Mouse (Mus musculus) 3134 (cell line): Measurements from ENCODE around the gene Gm20390.
"Not testable (repeated sequence)": the region's sequence is repeated elsewhere in the genome, so short reads cannot be mapped to it uniquely, and the experiment has no call there.

Source experiments
- DNase-seq: peaks from one replicate; pipeline ENCODE4 v3.0.0-alpha.2; 2011; ENCODE audit warnings: low spot score; ENCODE audit not compliant: insufficient read length; ENCODE audit errors: extremely low read depth

The Gm20390 gene

GRCm38 (mm10) chr11:93967381-93967780 lies 712 bp downstream of the Gm20390 start:
- DNase-seq: no peak

- no peak for DNase-seq
These were observed 2.7 kb downstream of the Gm20390 start for GRCm38 (mm10) chr11:93965391-93965790.

GRCm38 (mm10) chr11:93963013-93963412 lies 5.1 kb downstream of the Gm20390 start:
- DNase-seq: no peak

- no peak for DNase-seq
These were observed 6.6 kb downstream of the Gm20390 start for GRCm38 (mm10) chr11:93961482-93961881.

- DNase-seq: no peak
These were observed 10.3 kb downstream of the Gm20390 start for GRCm38 (mm10) chr11:93957746-93958145.

GRCm38 (mm10) chr11:93957031-93957555 lies 11.0 kb downstream of the Gm20390 start:
- no peak for DNase-seq

- DNase-seq: no peak
These were observed 11.9 kb downstream of the Gm20390 start, which contains the start of gene Nme2 for GRCm38 (mm10) chr11:93956159-93956558. Nme2 (minus strand) TSS chr11:93956259.

GRCm38 (mm10) chr11:93955256-93956150 lies 12.6 kb downstream of the Gm20390 start:
- DNase-seq: peak; percentile 97

- DNase-seq: no peak
These were observed 13.3 kb downstream of the Gm20390 start for GRCm38 (mm10) chr11:93954738-93955255.

GRCm38 (mm10) chr11:93952376-93952775 lies 15.7 kb downstream of the Gm20390 start:
- no peak for DNase-seq

GRCm38 (mm10) chr11:93950045-93950444 lies 18.0 kb downstream of the Gm20390 start:
- no peak for DNase-seq

GRCm38 (mm10) chr11:93948887-93949567 lies 19.1 kb downstream of the Gm20390 start:
- no peak for DNase-seq

GRCm38 (mm10) chr11:93944986-93945385 lies 23.1 kb downstream of the Gm20390 start:
- DNase-seq: no peak

GRCm38 (mm10) chr11:93940906-93941305 lies 27.2 kb downstream of the Gm20390 start:
- peak; percentile 47 for DNase-seq

- DNase-seq: no peak
These were observed 39.0 kb downstream of the Gm20390 start for GRCm38 (mm10) chr11:93929106-93929505.

- DNase-seq: not testable (repeated sequence)
These were observed 53.1 kb downstream of the Gm20390 start for GRCm38 (mm10) chr11:93915019-93915418.

GRCm38 (mm10) chr11:93911603-93912002 lies 56.5 kb downstream of the Gm20390 start:
- no peak for DNase-seq

- DNase-seq: peak; percentile 52
These were observed 59.3 kb downstream of the Gm20390 start for GRCm38 (mm10) chr11:93908829-93909228.

- no peak for DNase-seq
These were observed 60.3 kb downstream of the Gm20390 start for GRCm38 (mm10) chr11:93907839-93908238.

GRCm38 (mm10) chr11:93906834-93907233 lies 61.3 kb downstream of the Gm20390 start:
- no peak for DNase-seq
